Comparison of ENCODE assay signal across 8 mouse cellular contexts in genomic region chr3:59006731-59007441, GRCm38 (mm10). TPM values are rescaled to one million over a fixed set of nuclear protein-coding genes. Genes with fewer than 3 reads are reported as not detected.
DNase-seq lines count a peak whose midpoint lies in the region; ATAC-seq lines count a peak whose summit lies in the region.

No protein-coding gene starts in this region.

- under 1% methylated on average over 77 of the region's 77 CpGs for WGBS in embryonic facial prominence, embryonic 12.5 days
- under 1% methylated on average over 77 of the region's 77 CpGs for WGBS in kidney, embryonic 15.5 days
- under 1% methylated on average over 76 of the region's 77 CpGs for WGBS in midbrain, embryonic 15.5 days
- under 1% methylated on average over 77 of the region's 77 CpGs for WGBS in stomach, embryonic 15.5 days

- peaks cover 2% of the 10 kb centered on the region; the same call in 1 of the 2 replicates for H3K4me1 ChIP-seq in erythroblast, embryonic 14.5 days (ENCODE audit: control insufficient read depth)
- H3K4me1 ChIP-seq in embryonic facial prominence, embryonic 12.5 days: peaks cover 7% of the 10 kb centered on the region
- H3K4me1 ChIP-seq in kidney, embryonic 15.5 days: peaks cover 18% of the 10 kb centered on the region
- H3K4me1 ChIP-seq in midbrain, embryonic 15.5 days: peaks cover 18% of the 10 kb centered on the region
- peaks cover 7% of the 10 kb centered on the region; the same call in 1 of the 2 replicates for H3K4me1 ChIP-seq in stomach, embryonic 15.5 days

- H3K9ac ChIP-seq in embryonic facial prominence, embryonic 12.5 days: peak overlapping the region; percentile 73
- H3K9ac ChIP-seq in kidney, embryonic 15.5 days: peak overlapping the region; percentile 70
- peak overlapping the region; percentile 76 for H3K9ac ChIP-seq in midbrain, embryonic 15.5 days
- H3K9ac ChIP-seq in stomach, embryonic 15.5 days: peak overlapping the region; percentile 54

- H3K27me3 ChIP-seq in erythroblast, embryonic 14.5 days (ENCODE audit: control insufficient read depth): peaks cover 65% of the 10 kb centered on the region
- H3K27me3 ChIP-seq in embryonic facial prominence, embryonic 12.5 days: 0 out of 2 replicates have a peak, but pooled peaks cover 9% of the 10 kb centered on the region
- H3K27me3 ChIP-seq in kidney, embryonic 15.5 days: peaks cover 18% of the 10 kb centered on the region
- H3K27me3 ChIP-seq in midbrain, embryonic 15.5 days (replicated peaks): no peaks in the 10 kb centered on the region
- H3K27me3 ChIP-seq in stomach, embryonic 15.5 days (replicated peaks): 0 out of 2 replicates have a peak, but pooled peaks cover 6% of the 10 kb centered on the region

- no peaks in the 10 kb centered on the region for H3K36me3 ChIP-seq in erythroblast, embryonic 14.5 days (ENCODE audit: control insufficient read depth)
- no peaks in the 10 kb centered on the region for H3K36me3 ChIP-seq in embryonic facial prominence, embryonic 12.5 days
- no peaks in the 10 kb centered on the region for H3K36me3 ChIP-seq in kidney, embryonic 15.5 days
- H3K36me3 ChIP-seq in midbrain, embryonic 15.5 days (replicated peaks): no peaks in the 10 kb centered on the region
- H3K36me3 ChIP-seq in stomach, embryonic 15.5 days: no peaks in the 10 kb centered on the region

- H3K4me2 ChIP-seq in embryonic facial prominence, embryonic 12.5 days (replicated peaks): peak overlapping the region; percentile 98
- H3K4me2 ChIP-seq in kidney, embryonic 15.5 days: peak overlapping the region; percentile 98
- peak overlapping the region; percentile 79 for H3K4me2 ChIP-seq in midbrain, embryonic 15.5 days
- H3K4me2 ChIP-seq in stomach, embryonic 15.5 days: peak overlapping the region; percentile 97

- H3K27ac ChIP-seq in embryonic facial prominence, embryonic 12.5 days: peak overlapping the region; percentile 95
- H3K27ac ChIP-seq in kidney, embryonic 15.5 days: peak overlapping the region; percentile 97
- peak overlapping the region; percentile 94 for H3K27ac ChIP-seq in midbrain, embryonic 15.5 days
- peak overlapping the region; percentile 86 for H3K27ac ChIP-seq in stomach, embryonic 15.5 days

- H3K9me3 ChIP-seq in erythroblast, embryonic 14.5 days (ENCODE audit: control insufficient read depth, low read length): no peaks in the 10 kb centered on the region
- no peaks in the 10 kb centered on the region for H3K9me3 ChIP-seq in embryonic facial prominence, embryonic 12.5 days
- H3K9me3 ChIP-seq in kidney, embryonic 15.5 days (replicated peaks): no peaks in the 10 kb centered on the region
- no peaks in the 10 kb centered on the region for H3K9me3 ChIP-seq in midbrain, embryonic 15.5 days
- no peaks in the 10 kb centered on the region for H3K9me3 ChIP-seq in stomach, embryonic 15.5 days

- no peak for ATAC-seq in erythroblast, adult 5-6 weeks (replicated peaks; ENCODE audit: low FRiP score, poor library complexity, severe bottlenecking)
- ATAC-seq in embryonic facial prominence, embryonic 12.5 days (ENCODE audit: insufficient number of reproducible peaks, insufficient read depth, low FRiP score, low TSS enrichment): peak; percentile 79
- ATAC-seq in kidney, embryonic 15.5 days (replicated peaks; ENCODE audit: low FRiP score): peak; percentile 84
- ATAC-seq in midbrain, embryonic 15.5 days (replicated peaks): peak; percentile 89
- peak; percentile 73 for ATAC-seq in stomach, embryonic 15.5 days (ENCODE audit: insufficient read depth, low FRiP score, low read depth)

- H3K4me3 ChIP-seq in erythroblast, embryonic 14.5 days (replicated peaks): peak overlapping the region; percentile 47
- H3K4me3 ChIP-seq in embryonic facial prominence, embryonic 12.5 days: peak overlapping the region; percentile 79
- peak overlapping the region; percentile 72 for H3K4me3 ChIP-seq in kidney, embryonic 15.5 days (replicated peaks)
- peak overlapping the region; percentile 86 for H3K4me3 ChIP-seq in midbrain, embryonic 15.5 days
- peak overlapping the region; percentile 77 for H3K4me3 ChIP-seq in stomach, embryonic 15.5 days (replicated peaks)

- DNase-seq in heart, adult 8-10 months (ENCODE audit: low spot score): peak; percentile 25
- peak; percentile 63 for DNase-seq in liver

RNA-seq across cellular contexts. Expression of gene Med12l, which starts 1.3 kb away (rescaled TPM):
- polyA plus RNA-seq in erythroblast, embryonic 14.5 days (2012): 0.02 TPM in 1 of 2 replicates, not detected in the other
- total RNA-seq in erythroblast, adult 5-6 weeks (2015; ENCODE audit: low replicate concordance): 0.38 and 2.1 TPM in 2 replicates
- 0.28 and 0.34 TPM in 2 replicates for total RNA-seq in erythroblast, adult 5-6 weeks (2017; ENCODE audit: low replicate concordance)
- 3.5 and 3.6 TPM in 2 replicates for polyA plus RNA-seq in embryonic facial prominence, embryonic 12.5 days (2016; fragmentation: Nextera tagmentation; extraction: Ambion mirVana)
- 1 to 10 TPM; 6.1 to 9.3 (median 6.6) TPM for total RNA-seq in heart, adult 8-10 months (2022)
- polyA plus RNA-seq in kidney, embryonic 15.5 days (2015; fragmentation: Nextera tagmentation; extraction: Ambion mirVana): 2.4 and 2.5 TPM in 2 replicates
- 4.5 TPM in 2 replicates for polyA plus RNA-seq in midbrain, embryonic 15.5 days (2015; fragmentation: Nextera tagmentation; extraction: Ambion mirVana)
- 1.5 and 2.0 TPM in 2 replicates for polyA plus RNA-seq in stomach, embryonic 15.5 days (2015; fragmentation: Nextera tagmentation; extraction: Ambion mirVana)
